Mouse (Mus musculus): ENCODE data around the gene Crk. TPM values are rescaled to one million over a fixed set of nuclear protein-coding genes. Genes with fewer than 3 reads are reported as not detected.

Crk gene
- polyA plus RNA-seq, 1 experiment, result 43.0 TPM

- DNase-seq (ENCODE audit: low read depth), result no peak
Measured at GRCm38 (mm10) chr11:75738477-75738821, 59.4 kb downstream of the Crk start.

GRCm38 (mm10) chr11:75740204-75740603 is 61.1 kb downstream of the Crk start:
- DNase-seq (ENCODE audit: low read depth), result no peak

- DNase-seq (ENCODE audit: low read depth), result no peak
Measured at GRCm38 (mm10) chr11:75741615-75742014, 62.6 kb downstream of the Crk start.

- no peak for DNase-seq (ENCODE audit: low read depth)
Measured at GRCm38 (mm10) chr11:75744761-75745160, 65.7 kb downstream of the Crk start.

- DNase-seq (ENCODE audit: low read depth), result no peak
Measured at GRCm38 (mm10) chr11:75750537-75750936, 71.5 kb downstream of the Crk start.

- DNase-seq (ENCODE audit: low read depth), result no peak
Measured at GRCm38 (mm10) chr11:75751082-75751481, 72.0 kb downstream of the Crk start.

Other genes with a start within 250 kb of the Crk start
- 93.7 and 148 TPM in 2 replicates for gene Serpinf2, start 239.7 kb upstream of the Crk start, polyA plus RNA-seq (2012; rRNA removed)
- gene Wdr81, start 224.5 kb upstream of the Crk start, polyA plus RNA-seq (2012; rRNA removed), result 16.2 and 20.5 TPM in 2 replicates
- gene Tlcd2, start 217.5 kb upstream of the Crk start, polyA plus RNA-seq (2012; rRNA removed), result 24.0 and 48.2 TPM in 2 replicates
- 83.6 and 93.7 TPM in 2 replicates for gene Prpf8, start 192.4 kb upstream of the Crk start, polyA plus RNA-seq (2012; rRNA removed)
- 6.5 and 7.1 TPM in 2 replicates for gene Rilp, start 169.2 kb upstream of the Crk start, polyA plus RNA-seq (2012; rRNA removed)
- gene Scarf1, start 165.7 kb upstream of the Crk start, polyA plus RNA-seq (2012; rRNA removed), result 9.9 and 14.5 TPM in 2 replicates
- gene Slc43a2, start 147.6 kb upstream of the Crk start, polyA plus RNA-seq (2012; rRNA removed), result 18.5 and 23.8 TPM in 2 replicates
- gene Pitpna, start 91.2 kb upstream of the Crk start, polyA plus RNA-seq (2012; rRNA removed), result 45.9 and 48.4 TPM in 2 replicates
- gene Inpp5k, start 48.3 kb upstream of the Crk start, polyA plus RNA-seq (2012; rRNA removed), result 55.2 and 63.6 TPM in 2 replicates
- 125 and 152 TPM in 2 replicates for gene Myo1c, start 28.8 kb upstream of the Crk start, polyA plus RNA-seq (2012; rRNA removed)
- 168 and 195 TPM in 2 replicates for gene Ywhae, start 53.6 kb downstream of the Crk start, polyA plus RNA-seq (2012; rRNA removed)
- 1.4 and 1.6 TPM in 2 replicates for gene Doc2b, start 116.8 kb downstream of the Crk start, polyA plus RNA-seq (2012; rRNA removed)